Mouse (Mus musculus): ENCODE data around the gene Ctf2.
"Not testable (repeated sequence)": the region's sequence is repeated elsewhere in the genome, so short reads cannot be mapped to it uniquely, and the experiment has no call there.

DNA sequence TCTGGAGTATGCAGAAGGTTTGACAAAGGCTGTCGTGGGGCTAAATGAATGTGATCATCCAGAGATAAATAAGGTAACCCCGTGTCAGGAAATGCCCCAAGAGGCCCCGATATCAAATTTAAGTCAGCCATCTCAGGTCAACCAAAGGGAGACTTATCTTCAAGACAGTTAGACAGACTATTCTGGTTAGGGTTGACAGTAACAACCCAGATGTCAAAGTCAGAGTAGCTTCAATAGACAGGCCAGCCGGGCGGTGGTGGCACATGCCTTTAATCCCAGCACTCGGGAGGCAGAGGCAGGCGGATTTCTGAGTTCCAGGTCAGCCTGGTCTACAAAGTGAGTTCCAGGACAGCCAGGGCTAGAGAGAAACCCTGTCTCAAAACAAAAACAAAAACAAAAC is 38.2 kb downstream of the Ctf2 start:
- not testable (repeated sequence) for TF ChIP-seq SMC3 (IDR thresholded peaks at IDR 0.05; ENCODE audit: low read depth, low read length); ETS1 (IDR thresholded peaks at IDR 0.05; ENCODE audit: low read depth, low read length); CTCF (IDR thresholded peaks at IDR 0.05 in 2 of 3, conservative IDR thresholded peaks at IDR 0.05 in 1 of 3; ENCODE audit: control insufficient read depth in 1 of 3, insufficient read depth in 1 of 3, low read depth in 2 of 3, low read length in 3 of 3, poor library complexity in 1 of 3, severe bottlenecking in 1 of 3); GATA1 (IDR thresholded peaks at IDR 0.05; ENCODE audit: low read depth, low read length); POLR2A (IDR thresholded peaks at IDR 0.05; ENCODE audit: control insufficient read depth in 1 of 2, insufficient read depth in 1 of 2, low read depth in 1 of 2, low read length in 2 of 2, poor library complexity in 1 of 2); MYB (IDR thresholded peaks at IDR 0.05; ENCODE audit: low read depth, low read length); ZC3H11A (IDR thresholded peaks at IDR 0.05; ENCODE audit: low read depth, low read length)
